Mouse (Mus musculus) small intestine, adult 2 months (tissue): ENCODE data around the gene Ppif.

Experiments used
- CTCF ChIP-seq: fragments of 200-500 bp; IDR thresholded peaks from 2 replicates; pipeline ENCODE4 v1.5.1; 2012; ENCODE audit warnings: low read depth, mild to moderate bottlenecking, control low read depth, inconsistent platforms, low read length, moderate library complexity, mixed read lengths; ENCODE audit not compliant: insufficient replicate concordance, insufficient read length; ENCODE audit errors: extremely low read depth
- POLR2A ChIP-seq: fragments of 200-500 bp; IDR thresholded peaks from 2 replicates; pipeline ENCODE4 v1.6.1; 2012; ENCODE audit warnings: low read depth, mild to moderate bottlenecking, control low read depth, inconsistent platforms, low read length, moderate library complexity

GRCm38 (mm10) chr14:25693271-25693887 lies 575 bp upstream of the Ppif start:
- TF ChIP-seq CTCF (no peak), POLR2A (no peak)
